26 mouse cellular contexts compared by ENCODE assay signal in the genomic region with DNA sequence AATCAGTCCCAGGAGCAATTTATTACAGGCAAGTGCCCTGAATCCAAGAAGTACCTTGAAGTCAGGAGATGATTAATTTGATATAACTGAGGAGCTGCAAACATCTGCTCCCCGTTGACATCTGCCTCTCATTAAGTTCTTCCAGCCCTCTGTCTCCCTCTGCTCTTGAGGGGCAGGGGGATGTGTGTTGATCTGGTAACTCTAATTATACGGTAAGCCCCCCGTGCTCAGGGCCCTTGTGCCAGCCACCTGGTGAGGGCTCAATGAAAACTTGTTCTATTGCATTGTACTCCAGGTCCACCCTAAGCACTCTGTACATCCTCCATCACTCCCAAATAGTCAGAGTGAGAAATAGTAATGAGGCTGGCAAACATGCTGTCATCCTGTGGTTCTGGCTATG.
DNase-seq lines count a peak whose midpoint lies in the region; ATAC-seq lines count a peak whose summit lies in the region.
"Had no signal": no experiment of that assay in that cellular context is flagged by ENCODE, and none has a peak within 500 bp of the region (broad histone marks: within the 10 kb centered on the region; RNA-seq: fewer than 3 reads in every experiment).

No protein-coding gene starts in this region.

- peak; percentile 25; the same call in 1 of the 2 replicates for ATAC-seq in hindbrain, embryonic 11.5 days (ENCODE audit: low FRiP score)
- ATAC-seq in hindbrain, embryonic 13.5 days (ENCODE audit: low FRiP score), result no peak
- ATAC-seq in embryonic facial prominence, embryonic 11.5 days (replicated peaks; ENCODE audit: insufficient number of reproducible peaks, low FRiP score, low TSS enrichment, low read depth), result no peak

- H3K4me3 ChIP-seq in hindbrain, embryonic 11.5 days (ENCODE audit: low read depth, low read length), result no peak overlapping the region
- H3K4me3 ChIP-seq in hindbrain, embryonic 13.5 days, result no peak overlapping the region
- H3K4me3 ChIP-seq in embryonic facial prominence, embryonic 11.5 days (ENCODE audit: low read depth, low read length), result no peak overlapping the region
- H3K4me3 ChIP-seq: hindbrain, embryonic 10.5 days; liver, embryonic 13.5 days had no signal

- no peaks in the 10 kb centered on the region for H3K27me3 ChIP-seq in hindbrain, embryonic 11.5 days (ENCODE audit: control insufficient read depth, insufficient read depth, low read length)
- no peaks in the 10 kb centered on the region for H3K27me3 ChIP-seq in hindbrain, embryonic 13.5 days
- H3K27me3 ChIP-seq in embryonic facial prominence, embryonic 11.5 days (ENCODE audit: control insufficient read depth, insufficient read depth, low read length), result no peaks in the 10 kb centered on the region
- H3K27me3 ChIP-seq: CH12.LX; liver, embryonic 13.5 days had no signal

- no peaks in the 10 kb centered on the region for H3K4me1 ChIP-seq in hindbrain, embryonic 11.5 days (replicated peaks; ENCODE audit: control insufficient read depth, insufficient read depth, low read length)
- 0 out of 2 replicates have a peak, but pooled peaks cover 6% of the 10 kb centered on the region for H3K4me1 ChIP-seq in hindbrain, embryonic 13.5 days (replicated peaks)
- no peaks in the 10 kb centered on the region for H3K4me1 ChIP-seq in embryonic facial prominence, embryonic 11.5 days (ENCODE audit: control insufficient read depth, insufficient read depth, low read length)
- H3K4me1 ChIP-seq: hindbrain, embryonic 10.5 days; liver, embryonic 13.5 days had no signal

- peak; percentile 20 for DNase-seq in hindbrain, embryonic 11.5 days (ENCODE audit: low spot score)
- DNase-seq in MN1 (ENCODE audit: low spot score), result peak; percentile 6
- peak; percentile 43 for DNase-seq in embryo, embryonic 10 days (ENCODE audit: low spot score)
- DNase-seq in embryonic facial prominence, embryonic 11.5 days (ENCODE audit: low spot score), result peak; percentile 69
- DNase-seq in right cerebral cortex, postnatal 36 days (ENCODE audit: low spot score in 2 of 2), result no peak
- DNase-seq in ovary, postnatal 14 days (ENCODE audit: low spot score), result no peak
- no peak for DNase-seq in cerebellum, adult 11 months
- DNase-seq: adrenal gland, adult 2 months; B cell, adult 2 months; cerebellum, adult 18-20 months; cerebellum, postnatal 36 days; gastrocnemius, postnatal 14 days; heart, adult 11 months; kidney, adult 8-10 months; kidney, postnatal 25 days; liver, embryonic 13.5 days; lung, adult 2 months; lung, postnatal 14 days; retina, postnatal 1 day; right cerebral cortex, postnatal 25 days; thymus, postnatal 14 days had no signal

- no peak overlapping the region for H3K4me2 ChIP-seq in hindbrain, embryonic 11.5 days (replicated peaks; ENCODE audit: low read depth, low read length)
- no peak overlapping the region for H3K4me2 ChIP-seq in hindbrain, embryonic 13.5 days
- no peak overlapping the region for H3K4me2 ChIP-seq in embryonic facial prominence, embryonic 11.5 days (ENCODE audit: low read depth, low read length)
- H3K4me2 ChIP-seq: heart, embryonic 11.5 days; liver, embryonic 13.5 days had no signal

- H3K27ac ChIP-seq in hindbrain, embryonic 11.5 days (ENCODE audit: low read depth, low read length), result no peak overlapping the region
- H3K27ac ChIP-seq in hindbrain, embryonic 13.5 days, result no peak overlapping the region
- no peak overlapping the region for H3K27ac ChIP-seq in embryonic facial prominence, embryonic 11.5 days (replicated peaks; ENCODE audit: low read depth, low read length)
- H3K27ac ChIP-seq: hindbrain, embryonic 10.5 days; liver, embryonic 13.5 days had no signal

- whole genome bisulfite sequencing in hindbrain, embryonic 11.5 days, result 37% methylated on average over 3 of the region's 3 CpGs
- 45% methylated on average over 3 of the region's 3 CpGs for WGBS in hindbrain, embryonic 13.5 days
- WGBS in embryonic facial prominence, embryonic 11.5 days, result 15% methylated on average over 3 of the region's 3 CpGs

- no peaks in the 10 kb centered on the region for H3K9me3 ChIP-seq in hindbrain, embryonic 11.5 days (ENCODE audit: control insufficient read depth, low read length)
- no peaks in the 10 kb centered on the region for H3K9me3 ChIP-seq in hindbrain, embryonic 13.5 days
- H3K9me3 ChIP-seq in embryonic facial prominence, embryonic 11.5 days (replicated peaks; ENCODE audit: control insufficient read depth, low read length), result no peaks in the 10 kb centered on the region
- H3K9me3 ChIP-seq: hindbrain, embryonic 10.5 days; liver, embryonic 13.5 days had no signal

- H3K9ac ChIP-seq in hindbrain, embryonic 11.5 days (ENCODE audit: low read depth, low read length), result no peak overlapping the region
- H3K9ac ChIP-seq in hindbrain, embryonic 13.5 days, result no peak overlapping the region
- no peak overlapping the region for H3K9ac ChIP-seq in embryonic facial prominence, embryonic 11.5 days (replicated peaks; ENCODE audit: low read length)
- H3K9ac ChIP-seq: liver, embryonic 13.5 days had no signal

- no peaks in the 10 kb centered on the region for H3K36me3 ChIP-seq in hindbrain, embryonic 11.5 days (ENCODE audit: control insufficient read depth, insufficient read depth, low read length)
- H3K36me3 ChIP-seq in hindbrain, embryonic 13.5 days, result no peaks in the 10 kb centered on the region
- no peaks in the 10 kb centered on the region for H3K36me3 ChIP-seq in embryonic facial prominence, embryonic 11.5 days (replicated peaks; ENCODE audit: control insufficient read depth, insufficient read depth, low read depth, low read length)
- H3K36me3 ChIP-seq: G1E; hindbrain, embryonic 10.5 days; liver, embryonic 13.5 days had no signal

Comparison
In these comparisons a context has a peak if more than half of its experiments do, and no peak if none do; other contexts are left out.
1. DNase-seq: peak in hindbrain, embryonic 11.5 days (single experiment), MN1 (single experiment), embryo, embryonic 10 days (single experiment) and embryonic facial prominence, embryonic 11.5 days (single experiment); none in right cerebral cortex, postnatal 36 days (0 of 2), ovary, postnatal 14 days (single experiment) and cerebellum, adult 11 months (single experiment).